Mouse (Mus musculus) CH12.LX (cell line): Measurements from ENCODE around the gene Ddah1. TPM values are rescaled to one million over a fixed set of nuclear protein-coding genes. Genes with fewer than 3 reads are reported as not detected.

Experiments used
- DNase-seq: peaks from one replicate; pipeline ENCODE4 v3.0.0-alpha.2; 2013; ENCODE audit errors: extremely low read depth
- H3K27ac ChIP-seq: 2 replicates; pipeline ENCODE4 v1.5.1; 2012; ENCODE audit warnings: low read depth, mild to moderate bottlenecking, control low read depth, moderate library complexity; ENCODE audit not compliant: insufficient read depth
- H3K27me3 ChIP-seq: replicated peaks from 2 replicates; pipeline ENCODE3; 2012; ENCODE audit warnings: inconsistent platforms
- H3K36me3 ChIP-seq, 2 experiments: replicated peaks in 1 of 2; 2 replicates each; pipeline versions ENCODE3 to v1.6.1; 2012; ENCODE audit warnings: inconsistent platforms in 1 of 2, low read length in 1 of 2, mild to moderate bottlenecking in 1 of 2, mixed read lengths in 1 of 2, moderate library complexity in 1 of 2; ENCODE audit not compliant: control insufficient read depth in 1 of 2, insufficient read depth in 1 of 2
- H3K4me1 ChIP-seq, 2 experiments: 2 replicates each; pipeline ENCODE4 v1.6.1; 2012; ENCODE audit warnings: inconsistent platforms in 1 of 2, moderate library complexity in 1 of 2; ENCODE audit not compliant: insufficient read depth in 2 of 2, control insufficient read depth in 1 of 2
- H3K4me2 ChIP-seq: 2 replicates; pipeline ENCODE4 v1.6.1; 2012; ENCODE audit warnings: low read depth, mild to moderate bottlenecking, control low read depth; ENCODE audit not compliant: poor library complexity, insufficient read depth, severe bottlenecking
- H3K4me3 ChIP-seq, 3 experiments: fragments of 150-350 bp in 1 of 3; sonication (generic) in 1 of 3; replicated peaks in 1 of 3; 2 replicates each; pipeline versions ENCODE3 to v1.5.1; 2011 to 2012; ENCODE audit warnings: low read depth in 2 of 3, low read length in 2 of 3, mild to moderate bottlenecking in 2 of 3, moderate library complexity in 2 of 3, control low read depth in 1 of 3, improper control_type of control experiment in 1 of 3, inconsistent platforms in 1 of 3, mixed read lengths in 1 of 3; ENCODE audit not compliant: poor library complexity in 1 of 3
- H3K79me2 ChIP-seq: replicated peaks from 2 replicates; pipeline ENCODE4 v1.6.1; 2012; ENCODE audit warnings: mild to moderate bottlenecking, moderate library complexity; ENCODE audit not compliant: control insufficient read depth, poor library complexity, insufficient read depth, severe bottlenecking; ENCODE audit errors: extremely low read depth
- H3K9ac ChIP-seq: 2 replicates; pipeline ENCODE4 v1.6.1; 2012; ENCODE audit warnings: low read depth, mild to moderate bottlenecking, control low read depth, moderate library complexity; ENCODE audit not compliant: insufficient read depth
- H3K9me3 ChIP-seq: replicated peaks from 2 replicates; pipeline ENCODE3; 2012; ENCODE audit warnings: low read length, inconsistent platforms, mixed read lengths
- CHD1 ChIP-seq: IDR thresholded peaks from 2 replicates; pipeline ENCODE4 v1.6.1; 2012; ENCODE audit warnings: low read depth, low read length, improper control_type of control experiment, inconsistent platforms
- CHD2 ChIP-seq: IDR thresholded peaks from 2 replicates; pipeline ENCODE4 v1.6.1; 2011; ENCODE audit warnings: low read length, improper control_type of control experiment
- E2F4 ChIP-seq: IDR thresholded peaks from 2 replicates; pipeline ENCODE4 v1.6.1; 2011; ENCODE audit warnings: low read depth, low read length, improper control_type of control experiment; ENCODE audit not compliant: insufficient replicate concordance
- ELF1 ChIP-seq: IDR thresholded peaks from 2 replicates; pipeline ENCODE4 v1.6.1; 2014; ENCODE audit warnings: low read depth, mild to moderate bottlenecking, inconsistent platforms, low read length, improper control_type of control experiment
- ETS1 ChIP-seq: conservative IDR thresholded peaks from 2 replicates; pipeline ENCODE4 v1.6.1; 2012; ENCODE audit warnings: low read depth, mild to moderate bottlenecking, inconsistent platforms, low read length, improper control_type of control experiment, moderate library complexity
- HCFC1 ChIP-seq: IDR thresholded peaks from 2 replicates; pipeline ENCODE4 v1.6.1; 2012; ENCODE audit warnings: low read depth, mild to moderate bottlenecking, inconsistent platforms, low read length, improper control_type of control experiment
- JUN ChIP-seq: IDR thresholded peaks from 2 replicates; pipeline ENCODE4 v1.6.1; 2011; ENCODE audit warnings: low read depth, mild to moderate bottlenecking, low read length, improper control_type of control experiment, moderate library complexity; ENCODE audit not compliant: insufficient read depth
- MAX ChIP-seq: IDR thresholded peaks from 2 replicates; pipeline ENCODE4 v1.6.1; 2011; ENCODE audit warnings: low read length, improper control_type of control experiment
- MAZ ChIP-seq: IDR thresholded peaks from 2 replicates; pipeline ENCODE4 v1.6.1; 2012; ENCODE audit warnings: low read depth, mild to moderate bottlenecking, inconsistent platforms, low read length, improper control_type of control experiment, moderate library complexity
- MXI1 ChIP-seq: IDR thresholded peaks from 2 replicates; pipeline ENCODE4 v1.6.1; 2011; ENCODE audit warnings: mild to moderate bottlenecking, low read depth, low read length, improper control_type of control experiment
- MYC ChIP-seq: IDR thresholded peaks from 2 replicates; pipeline ENCODE4 v1.6.1; 2011; ENCODE audit warnings: low read depth, mild to moderate bottlenecking, improper control_type of control experiment, low read length
- PAX5 ChIP-seq: IDR thresholded peaks from 2 replicates; pipeline ENCODE4 v1.6.1; 2012; ENCODE audit warnings: low read length, inconsistent platforms, mixed read lengths
- POLR2AphosphoS2 ChIP-seq: IDR thresholded peaks from 2 replicates; pipeline ENCODE4 v1.6.1; 2011; ENCODE audit warnings: low read depth, low read length, improper control_type of control experiment
- SMC3 ChIP-seq: IDR thresholded peaks from 2 replicates; pipeline ENCODE4 v1.6.1; 2011; ENCODE audit warnings: low read depth, low read length, improper control_type of control experiment
- USF1 ChIP-seq: IDR thresholded peaks from 2 replicates; pipeline ENCODE4 v1.6.1; 2014; ENCODE audit warnings: low read depth, mild to moderate bottlenecking, inconsistent platforms, low read length, improper control_type of control experiment
- USF2 ChIP-seq: conservative IDR thresholded peaks from 2 replicates; pipeline ENCODE4 v1.6.1; 2011; ENCODE audit warnings: low read depth, low read length, improper control_type of control experiment
- ZC3H11A ChIP-seq: IDR thresholded peaks from 2 replicates; pipeline ENCODE4 v1.6.1; 2012; ENCODE audit warnings: low read depth, mild to moderate bottlenecking, inconsistent platforms, low read length, improper control_type of control experiment
- dilution Hi-C: fragments of 300-500 bp; cut with MboI; formaldehyde crosslinking; loops from 2 replicates; pipeline ENCODE4 v1.14.3; 2020; ENCODE audit warnings: low sequenced_read_pairs; ENCODE audit not compliant: extremely low pct_unique_long_range_greater_than_20kb, extremely low pct_ligation_motif_present
- in situ Hi-C: fragments of 300-500 bp; cut with MboI; formaldehyde crosslinking; loops from 3 replicates; pipeline ENCODE4 v1.14.3; 2019; ENCODE audit warnings: low sequenced_read_pairs, low pct_ligation_motif_present, low pct_unique_long_range_greater_than_20kb, mixed read lengths
- polyA plus RNA-seq: library from polyadenylated mRNA; unstranded; fragments of >175 nt; gene quantifications from 2 replicates; pipeline ENCODE4 v1.2.1, GENCODE M21; 2012; ENCODE audit warnings: low read depth; ENCODE audit not compliant: insufficient read length
- total RNA-seq, 2 experiments: library from RNA; depleted of rRNA; stranded (reverse); fragments of 300-350 nt in 1 of 2; fragments of >200 nt in 1 of 2; gene quantifications; 2 replicates each; pipeline ENCODE4 v1.2.3; 2012 to 2014

The Ddah1 gene
- total and polyA plus RNA-seq, 3 experiments, result not detected

DNA sequence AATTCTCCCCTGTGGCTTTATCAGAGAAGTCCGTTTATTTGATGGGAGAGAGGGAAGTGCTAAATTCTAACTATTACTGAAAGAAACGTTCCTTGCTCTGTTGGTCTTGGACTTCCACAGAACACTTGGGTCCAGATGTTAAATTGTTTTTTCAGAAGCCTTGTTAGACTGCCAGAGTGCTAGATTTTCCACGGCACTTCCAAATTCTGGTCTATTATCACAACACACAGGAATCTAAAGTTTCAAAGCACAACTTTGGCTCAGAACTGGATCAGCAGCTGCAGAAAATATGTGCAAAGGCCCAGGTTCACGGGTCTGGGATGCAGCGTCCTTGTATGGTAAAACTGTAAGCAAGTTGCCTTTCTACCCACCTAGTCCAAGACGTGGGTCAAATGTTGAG is 43.6 kb downstream of the Ddah1 start:
- H3K9ac ChIP-seq, result no peak overlapping the region
- dilution Hi-C loops (no loop called here), in situ Hi-C loops (no loop called here)
- H3K9me3 ChIP-seq, result no peaks in the 10 kb centered on the region
- DNase-seq, result no peak
- H3K4me3 ChIP-seq, result no peak overlapping the region
- no peak overlapping the region for H3K4me2 ChIP-seq
- H3K4me1 ChIP-seq, result no peaks in the 10 kb centered on the region; a peak in 1 of 4 replicates
- H3K79me2 ChIP-seq, result no peaks in the 10 kb centered on the region
- no peak for TF ChIP-seq E2F4
- TF ChIP-seq CHD2, result no peak
- no peak for TF ChIP-seq POLR2AphosphoS2
- no peak for TF ChIP-seq CHD1
- TF ChIP-seq PAX5, result no peak
- TF ChIP-seq HCFC1, result no peak
- no peaks in the 10 kb centered on the region for H3K27me3 ChIP-seq
- no peaks in the 10 kb centered on the region for H3K36me3 ChIP-seq
- H3K27ac ChIP-seq, result no peak overlapping the region

DNA sequence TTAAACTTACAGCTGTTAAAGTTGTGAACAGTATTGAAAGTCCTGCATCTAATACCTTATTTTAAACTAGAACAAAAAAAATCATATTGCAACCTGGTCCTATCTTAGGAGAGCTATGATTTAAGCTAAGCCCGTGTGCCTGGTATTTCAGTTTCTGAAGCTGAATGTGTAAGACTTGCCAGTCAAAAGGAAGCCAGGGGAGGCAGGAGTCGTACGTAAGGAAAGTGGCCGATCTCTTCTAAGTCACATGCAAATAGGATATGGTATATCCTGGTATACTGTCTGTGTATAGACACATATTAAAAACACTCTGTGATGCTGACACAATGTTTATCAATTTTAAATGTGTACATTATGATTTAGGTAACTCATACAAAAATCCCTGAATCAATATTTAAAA is 47.4 kb downstream of the Ddah1 start:
- Histone ChIP-seq H3K27me3 (no peaks in the 10 kb centered on the region), H3K4me1 (no peaks in the 10 kb centered on the region), H3K9ac (no peak overlapping the region), H3K36me3 (no peaks in the 10 kb centered on the region), H3K9me3 (no peaks in the 10 kb centered on the region), H3K4me2 (no peak overlapping the region), H3K79me2 (no peaks in the 10 kb centered on the region), H3K4me3 (no peak overlapping the region), H3K27ac (no peak overlapping the region)
- TF ChIP-seq JUN, result no peak
- no peak for TF ChIP-seq ZC3H11A
- no peak for TF ChIP-seq USF1
- no peak for TF ChIP-seq SMC3
- no peak for TF ChIP-seq MAX
- no peak for TF ChIP-seq ETS1
- TF ChIP-seq PAX5, result no peak
- TF ChIP-seq ELF1, result no peak
- TF ChIP-seq MYC, result no peak
- no peak for TF ChIP-seq USF2
- no peak for TF ChIP-seq MAZ
- no peak for TF ChIP-seq MXI1
- dilution Hi-C loops, result no loop called here
- no peak for DNase-seq
- in situ Hi-C loops, result no loop called here
